Mouse (Mus musculus): ENCODE results near the gene Ntf3. TPM values are rescaled to one million over a fixed set of nuclear protein-coding genes. Genes with fewer than 3 reads are reported as not detected.

Ntf3 gene
- polyA plus RNA-seq, 1 experiment from 2014 or later = 23.3 TPM

GRCm38 (mm10) chr6:126097471-126097870 is 69.2 kb downstream of the Ntf3 start:
- 49% methylated on average over 5 of the region's 5 CpGs for WGBS
- H3K4me3 ChIP-seq = no peak overlapping the region
- no peaks in the 10 kb centered on the region for H3K27me3 ChIP-seq
- H3K36me3 ChIP-seq = peaks cover 26% of the 10 kb centered on the region
- H3K9me3 ChIP-seq = no peaks in the 10 kb centered on the region
- no peak for ATAC-seq (ENCODE audit: low FRiP score, low read depth)
- H3K4me1 ChIP-seq = peaks cover 33% of the 10 kb centered on the region
- H3K27ac ChIP-seq = no peak overlapping the region; the same call in 1 of the 2 replicates
- no peak overlapping the region for H3K9ac ChIP-seq
- H3K4me2 ChIP-seq (replicated peaks) = no peak overlapping the region

DNA sequence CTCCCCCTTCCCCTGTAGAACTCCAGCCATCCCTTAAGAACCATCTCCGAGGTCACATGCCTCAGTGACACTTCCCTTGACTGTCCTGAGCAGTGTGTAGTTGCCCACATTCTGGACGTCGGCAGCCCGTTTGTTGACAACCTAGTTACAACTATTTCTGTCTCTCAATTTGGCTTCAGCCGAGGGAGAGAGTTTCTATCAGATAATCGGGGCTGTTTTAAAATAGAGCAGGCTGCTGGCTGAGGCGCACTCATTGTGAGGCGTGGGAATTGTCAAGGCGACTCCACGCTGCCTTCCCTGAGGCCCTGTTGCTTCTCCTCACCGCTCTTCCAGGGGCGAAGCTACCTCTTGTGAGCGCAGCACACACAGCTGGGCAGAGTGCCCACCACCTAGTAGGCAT is 70.6 kb downstream of the Ntf3 start:
- ATAC-seq (ENCODE audit: low FRiP score, low read depth) = no peak
- H3K27me3 ChIP-seq = no peaks in the 10 kb centered on the region
- H3K27ac ChIP-seq = no peak overlapping the region
- no peak overlapping the region for H3K4me3 ChIP-seq
- peaks cover 19% of the 10 kb centered on the region for H3K36me3 ChIP-seq
- H3K9me3 ChIP-seq = no peaks in the 10 kb centered on the region
- no peak overlapping the region for H3K4me2 ChIP-seq (replicated peaks)
- 80% methylated on average over 13 of the region's 13 CpGs for WGBS
- peaks cover 26% of the 10 kb centered on the region for H3K4me1 ChIP-seq
- no peak overlapping the region for H3K9ac ChIP-seq

GRCm38 (mm10) chr6:126095041-126095440 is 71.7 kb downstream of the Ntf3 start:
- no peak overlapping the region for H3K9ac ChIP-seq
- 78% methylated on average over 6 of the region's 6 CpGs for WGBS
- peaks cover 12% of the 10 kb centered on the region for H3K36me3 ChIP-seq
- no peaks in the 10 kb centered on the region for H3K27me3 ChIP-seq
- no peaks in the 10 kb centered on the region for H3K9me3 ChIP-seq
- peaks cover 18% of the 10 kb centered on the region for H3K4me1 ChIP-seq
- H3K4me2 ChIP-seq (replicated peaks) = no peak overlapping the region
- no peak for ATAC-seq (ENCODE audit: low FRiP score, low read depth)
- H3K4me3 ChIP-seq = no peak overlapping the region
- H3K27ac ChIP-seq = no peak overlapping the region

GRCm38 (mm10) chr6:126092026-126092425 is 74.7 kb downstream of the Ntf3 start:
- H3K4me2 ChIP-seq (replicated peaks) = no peak overlapping the region
- H3K4me3 ChIP-seq = no peak overlapping the region
- no peak overlapping the region for H3K27ac ChIP-seq
- H3K36me3 ChIP-seq = no peaks in the 10 kb centered on the region
- no peaks in the 10 kb centered on the region for H3K9me3 ChIP-seq
- WGBS = 54% methylated on average over 5 of the region's 5 CpGs
- ATAC-seq (ENCODE audit: low FRiP score, low read depth) = no peak
- no peaks in the 10 kb centered on the region for H3K27me3 ChIP-seq
- no peak overlapping the region for H3K9ac ChIP-seq
- H3K4me1 ChIP-seq = peaks cover 17% of the 10 kb centered on the region

DNA sequence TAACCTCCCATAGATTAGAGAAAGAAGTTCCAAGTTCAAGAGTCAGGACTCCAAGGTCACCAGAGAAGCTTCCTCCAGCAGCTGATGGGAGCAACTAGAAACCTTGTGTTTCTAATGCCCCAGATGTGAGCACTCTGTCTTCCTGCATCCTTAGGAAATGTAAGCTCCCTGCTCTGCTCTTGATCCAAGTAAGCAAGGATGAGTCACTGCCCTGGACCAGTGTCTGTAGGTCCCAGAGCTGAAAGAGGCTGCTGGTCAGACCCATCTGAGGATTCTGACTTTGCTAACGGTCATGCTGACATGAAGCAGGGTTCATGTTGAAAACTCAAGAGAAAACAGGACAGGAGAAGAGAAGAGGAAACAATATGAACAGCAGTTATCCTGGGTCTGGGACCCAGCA is 76.6 kb downstream of the Ntf3 start:
- WGBS = 84% methylated on average over 1 of the region's 1 CpGs
- no peak overlapping the region for H3K27ac ChIP-seq
- no peaks in the 10 kb centered on the region for H3K27me3 ChIP-seq
- no peaks in the 10 kb centered on the region for H3K9me3 ChIP-seq
- peaks cover 18% of the 10 kb centered on the region for H3K4me1 ChIP-seq
- H3K4me2 ChIP-seq (replicated peaks) = no peak overlapping the region
- no peak for ATAC-seq (ENCODE audit: low FRiP score, low read depth)
- H3K9ac ChIP-seq = no peak overlapping the region
- H3K36me3 ChIP-seq = no peaks in the 10 kb centered on the region
- no peak overlapping the region for H3K4me3 ChIP-seq

GRCm38 (mm10) chr6:126088489-126089265 is 78.0 kb downstream of the Ntf3 start:
- Histone ChIP-seq H3K4me1 (peaks cover 18% of the 10 kb centered on the region), H3K36me3 (no peaks in the 10 kb centered on the region), H3K27me3 (no peaks in the 10 kb centered on the region), H3K9ac (no peak overlapping the region), H3K4me3 (no peak overlapping the region), H3K27ac (no peak overlapping the region), H3K9me3 (no peaks in the 10 kb centered on the region), H3K4me2 (replicated peaks) (no peak overlapping the region)
- 93% methylated on average over 12 of the region's 12 CpGs for WGBS
- no peak for ATAC-seq (ENCODE audit: low FRiP score, low read depth)

- Histone ChIP-seq H3K9me3 (no peaks in the 10 kb centered on the region), H3K9ac (no peak overlapping the region), H3K4me1 (peaks cover 18% of the 10 kb centered on the region), H3K4me2 (replicated peaks) (0 out of 2 replicates have a peak overlapping the region, but pooled peaks have one; percentile 0), H3K4me3 (no peak overlapping the region), H3K27me3 (no peaks in the 10 kb centered on the region), H3K27ac (peak overlapping the region; percentile 44), H3K36me3 (no peaks in the 10 kb centered on the region)
- peak; percentile 86 for ATAC-seq (ENCODE audit: low FRiP score, low read depth)
- WGBS = 20% methylated on average over 3 of the region's 3 CpGs
Observed at GRCm38 (mm10) chr6:126086321-126086950, 80.3 kb downstream of the Ntf3 start.

DNA sequence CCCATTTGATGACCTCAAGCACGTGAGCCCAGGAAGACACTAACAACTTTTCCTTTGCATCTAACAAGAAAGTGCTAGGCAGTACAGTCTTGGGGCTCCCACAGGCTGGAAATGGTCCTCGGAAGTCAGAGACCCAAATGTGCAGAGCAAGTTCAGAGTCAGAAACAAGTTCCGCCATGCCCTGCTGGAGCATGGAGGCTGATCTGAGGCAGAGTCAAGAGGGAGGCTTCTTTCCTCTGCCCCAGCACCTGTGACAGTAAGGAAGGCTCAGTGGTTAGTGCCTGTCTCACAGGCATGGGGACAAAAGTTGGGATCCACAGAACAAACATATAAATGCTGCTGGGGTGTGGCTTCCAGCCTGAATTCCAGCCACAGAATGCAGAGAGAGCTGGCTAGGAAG is 86.2 kb downstream of the Ntf3 start:
- H3K27ac ChIP-seq = no peak overlapping the region
- H3K4me3 ChIP-seq = no peak overlapping the region
- H3K9ac ChIP-seq = no peak overlapping the region
- ATAC-seq (ENCODE audit: low FRiP score, low read depth) = no peak
- H3K4me1 ChIP-seq = no peaks in the 10 kb centered on the region
- 81% methylated on average over 3 of the region's 3 CpGs for WGBS
- H3K27me3 ChIP-seq = no peaks in the 10 kb centered on the region
- H3K4me2 ChIP-seq (replicated peaks) = no peak overlapping the region
- H3K9me3 ChIP-seq = no peaks in the 10 kb centered on the region
- H3K36me3 ChIP-seq = no peaks in the 10 kb centered on the region

DNA sequence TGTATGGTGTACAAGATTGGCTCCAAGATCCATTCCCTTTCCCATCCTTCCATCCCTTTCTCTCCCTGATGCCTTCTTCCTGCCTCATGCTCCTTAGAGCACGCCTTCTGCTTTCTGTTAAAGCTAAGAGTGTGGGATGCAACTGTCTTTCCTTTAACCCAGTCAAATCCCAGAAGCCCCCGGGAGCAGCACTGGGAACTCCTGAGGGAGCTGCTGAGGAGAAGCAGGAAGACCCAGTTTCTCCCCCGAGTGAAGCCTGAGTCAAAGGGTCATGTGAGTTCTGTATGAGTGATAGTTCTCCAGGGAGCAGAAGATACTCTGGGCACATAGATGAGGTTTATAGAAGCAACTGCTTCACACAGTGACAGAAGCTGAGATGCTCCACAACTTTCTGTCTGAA is 109.0 kb downstream of the Ntf3 start:
- H3K4me3 ChIP-seq = no peak overlapping the region
- WGBS = 81% methylated on average over 3 of the region's 3 CpGs
- H3K4me2 ChIP-seq (replicated peaks) = no peak overlapping the region
- H3K9ac ChIP-seq = no peak overlapping the region
- no peaks in the 10 kb centered on the region for H3K9me3 ChIP-seq
- no peaks in the 10 kb centered on the region for H3K4me1 ChIP-seq
- ATAC-seq (ENCODE audit: low FRiP score, low read depth) = no peak
- H3K27ac ChIP-seq = no peak overlapping the region
- H3K27me3 ChIP-seq = no peaks in the 10 kb centered on the region
- H3K36me3 ChIP-seq = no peaks in the 10 kb centered on the region

GRCm38 (mm10) chr6:126053136-126053535 is 113.6 kb downstream of the Ntf3 start:
- no peaks in the 10 kb centered on the region for H3K36me3 ChIP-seq
- H3K4me1 ChIP-seq = no peaks in the 10 kb centered on the region
- no peaks in the 10 kb centered on the region for H3K9me3 ChIP-seq
- ATAC-seq (ENCODE audit: low FRiP score, low read depth) = no peak
- no peak overlapping the region for H3K4me3 ChIP-seq
- H3K4me2 ChIP-seq (replicated peaks) = no peak overlapping the region
- H3K27ac ChIP-seq = no peak overlapping the region
- 83% methylated on average over 5 of the region's 5 CpGs for WGBS
- H3K9ac ChIP-seq = no peak overlapping the region
- no peaks in the 10 kb centered on the region for H3K27me3 ChIP-seq

Data from limb, embryonic 13.5 days (tissue).